Mouse (Mus musculus): ENCODE results near the gene Spsb3.
A peak's percentile ranks its signal among the peaks of the same experiment; 100 is the strongest.

The Spsb3 gene

GRCm38 (mm10) chr17:24874989-24875388, 11.5 kb upstream of the Spsb3 start:
- DNase-seq, result no peak

GRCm38 (mm10) chr17:24877336-24878116, 8.9 kb upstream of the Spsb3 start:
- DNase-seq, result no peak

- DNase-seq, result peak; percentile 45
These were observed 8.4 kb upstream of the Spsb3 start for GRCm38 (mm10) chr17:24878117-24878397.

GRCm38 (mm10) chr17:24878531-24878930, 7.9 kb upstream of the Spsb3 start:
- DNase-seq, result no peak

- no peak for DNase-seq
These were observed 4.6 kb upstream of the Spsb3 start for GRCm38 (mm10) chr17:24881738-24882440.

- DNase-seq, result no peak
These were observed 2.1 kb upstream of the Spsb3 start for GRCm38 (mm10) chr17:24884391-24884790.

GRCm38 (mm10) chr17:24885356-24886133, 898 bp upstream of the Spsb3 start:
- no peak for DNase-seq

GRCm38 (mm10) chr17:24886932-24887271, 459 bp downstream of the Spsb3 start:
- DNase-seq, result no peak

GRCm38 (mm10) chr17:24887291-24888080, 1.0 kb downstream of the Spsb3 start:
- no peak for DNase-seq

GRCm38 (mm10) chr17:24888862-24889261, 2.4 kb downstream of the Spsb3 start:
- DNase-seq, result no peak

- no peak for DNase-seq
These were observed 4.0 kb downstream of the Spsb3 start for GRCm38 (mm10) chr17:24890151-24891092.

GRCm38 (mm10) chr17:24891321-24891720, 4.9 kb downstream of the Spsb3 start:
- no peak for DNase-seq

GRCm38 (mm10) chr17:24892785-24893184, 6.3 kb downstream of the Spsb3 start:
- DNase-seq, result no peak

GRCm38 (mm10) chr17:24893276-24893675, 6.8 kb downstream of the Spsb3 start:
- no peak for DNase-seq

- DNase-seq, result peak; percentile 38
These were observed 7.9 kb downstream of the Spsb3 start for GRCm38 (mm10) chr17:24894061-24894994.

GRCm38 (mm10) chr17:24894995-24895547, 8.6 kb downstream of the Spsb3 start, which contains the start of the genes Eme2 and Mrps34:
TSS of gene Eme2 (minus strand) at chr17:24895087.
TSS of gene Mrps34 (plus strand) at chr17:24895116.
- DNase-seq, result peak; percentile 84

GRCm38 (mm10) chr17:24895571-24896240, 9.3 kb downstream of the Spsb3 start:
- no peak for DNase-seq

GRCm38 (mm10) chr17:24896241-24896992, 10.0 kb downstream of the Spsb3 start, which contains the start of gene Nme3:
TSS of gene Nme3 (plus strand) at chr17:24896500.
- DNase-seq, result peak; percentile 93

- DNase-seq, result no peak
These were observed 10.5 kb downstream of the Spsb3 start for GRCm38 (mm10) chr17:24896993-24897269.
